Mouse (Mus musculus): ENCODE measurements around the gene Itgad. TPM values are rescaled to one million over a fixed set of nuclear protein-coding genes. Genes with fewer than 3 reads are reported as not detected.

Itgad gene
- total RNA-seq, 2 experiments from 2014 or later = 0.25 TPM; not detected in 1

- ATAC-seq (replicated peaks; ENCODE audit: poor library complexity) = no peak
Observed at GRCm38 (mm10) chr7:128240131-128240784, 86.1 kb downstream of the Itgad start.

- ATAC-seq (replicated peaks; ENCODE audit: poor library complexity) = no peak
Observed at GRCm38 (mm10) chr7:128242331-128242730, 88.2 kb downstream of the Itgad start.

GRCm38 (mm10) chr7:128243921-128244320 lies 89.7 kb downstream of the Itgad start:
- ATAC-seq (replicated peaks; ENCODE audit: poor library complexity) = no peak

GRCm38 (mm10) chr7:128244410-128245025 lies 90.3 kb downstream of the Itgad start:
- no peak for ATAC-seq (replicated peaks; ENCODE audit: poor library complexity)

GRCm38 (mm10) chr7:128245547-128245946 lies 91.4 kb downstream of the Itgad start:
- no peak for ATAC-seq (replicated peaks; ENCODE audit: poor library complexity)

GRCm38 (mm10) chr7:128246496-128247391 lies 92.6 kb downstream of the Itgad start, which contains the start of gene Tgfb1i1:
Gene Tgfb1i1 (plus strand): TSS chr7:128246812.
- peak; percentile 31; the same call in 1 of the 2 replicates for ATAC-seq (replicated peaks; ENCODE audit: poor library complexity)

- ATAC-seq (replicated peaks; ENCODE audit: poor library complexity) = peak; percentile 82
Observed at GRCm38 (mm10) chr7:128247443-128247842, 93.3 kb downstream of the Itgad start.

- no peak for ATAC-seq (replicated peaks; ENCODE audit: poor library complexity)
Observed at GRCm38 (mm10) chr7:128248081-128249042, 94.2 kb downstream of the Itgad start.

- ATAC-seq (replicated peaks; ENCODE audit: poor library complexity) = no peak
Observed at GRCm38 (mm10) chr7:128249998-128250397, 95.8 kb downstream of the Itgad start.

GRCm38 (mm10) chr7:128251946-128252345 lies 97.8 kb downstream of the Itgad start:
- ATAC-seq (replicated peaks; ENCODE audit: poor library complexity) = no peak

GRCm38 (mm10) chr7:128252609-128253008 lies 98.4 kb downstream of the Itgad start:
- ATAC-seq (replicated peaks; ENCODE audit: poor library complexity) = peak; percentile 64

- no peak for ATAC-seq (replicated peaks; ENCODE audit: poor library complexity)
Observed at GRCm38 (mm10) chr7:128254978-128255377, 100.8 kb downstream of the Itgad start.

GRCm38 (mm10) chr7:128255757-128256156 lies 101.6 kb downstream of the Itgad start:
- ATAC-seq (replicated peaks; ENCODE audit: poor library complexity) = no peak

GRCm38 (mm10) chr7:128256783-128257334 lies 102.7 kb downstream of the Itgad start:
- peak; percentile 61 for ATAC-seq (replicated peaks; ENCODE audit: poor library complexity)

- no peak for ATAC-seq (replicated peaks; ENCODE audit: poor library complexity)
Observed at GRCm38 (mm10) chr7:128265411-128265810, 111.2 kb downstream of the Itgad start, which contains the start of gene Slc5a2. Gene Slc5a2 (plus strand): TSS chr7:128265657.

- no peak for ATAC-seq (replicated peaks; ENCODE audit: poor library complexity)
Observed at GRCm38 (mm10) chr7:128266056-128266455, 111.9 kb downstream of the Itgad start.

GRCm38 (mm10) chr7:128267391-128267790 lies 113.2 kb downstream of the Itgad start:
- no peak for ATAC-seq (replicated peaks; ENCODE audit: poor library complexity)

GRCm38 (mm10) chr7:128267813-128268212 lies 113.6 kb downstream of the Itgad start:
- no peak for ATAC-seq (replicated peaks; ENCODE audit: poor library complexity)

GRCm38 (mm10) chr7:128270431-128270850 lies 116.3 kb downstream of the Itgad start:
- peak; percentile 95 for ATAC-seq (replicated peaks; ENCODE audit: poor library complexity)

- no peak for ATAC-seq (replicated peaks; ENCODE audit: poor library complexity)
Observed at GRCm38 (mm10) chr7:128271496-128271895, 117.3 kb downstream of the Itgad start.
